Mouse (Mus musculus) liver, adult 2 months (tissue): ENCODE data around the gene Anapc13. TPM values are rescaled to one million over a fixed set of nuclear protein-coding genes. Genes with fewer than 3 reads are reported as not detected.
A peak's percentile ranks its signal among the peaks of the same experiment; 100 is the strongest.

Experiments
- DNase-seq: peaks from one replicate; pipeline ENCODE4 v3.0.0-alpha.2; 2011; ENCODE audit warnings: low read depth, low spot score; ENCODE audit errors: extremely low read depth
- H3K27ac ChIP-seq: fragments of 200-500 bp; replicated peaks from 2 replicates; pipeline ENCODE4 v1.5.1; 2012; ENCODE audit warnings: low read depth, mild to moderate bottlenecking, control low read depth, inconsistent platforms, low read length; ENCODE audit not compliant: insufficient read depth
- H3K27me3 ChIP-seq: fragments of 200-500 bp; 2 replicates; pipeline ENCODE4 v1.6.1; 2012; ENCODE audit warnings: mild to moderate bottlenecking, moderate library complexity, low read length, inconsistent platforms; ENCODE audit not compliant: control insufficient read depth, insufficient read depth
- H3K36me3 ChIP-seq: fragments of 200-500 bp; 2 replicates; pipeline ENCODE4 v1.6.1; 2012; ENCODE audit warnings: low read length, inconsistent platforms; ENCODE audit not compliant: control insufficient read depth, insufficient read depth
- H3K4me1 ChIP-seq: fragments of 200-500 bp; 2 replicates; pipeline ENCODE4 v1.6.1; 2011; ENCODE audit warnings: low read length; ENCODE audit not compliant: control insufficient read depth, insufficient read depth
- H3K4me3 ChIP-seq: fragments of 200-500 bp; 2 replicates; pipeline ENCODE4 v1.5.1; 2011; ENCODE audit warnings: low read depth, mild to moderate bottlenecking, control low read depth, low read length, moderate library complexity; ENCODE audit not compliant: insufficient read depth
- H3K79me2 ChIP-seq: fragments of 200-500 bp; 2 replicates; pipeline ENCODE4 v1.6.1; 2012; ENCODE audit warnings: inconsistent platforms, mild to moderate bottlenecking, low read length, moderate library complexity; ENCODE audit not compliant: control insufficient read depth, insufficient read depth
- H3K9ac ChIP-seq: fragments of 200-500 bp; 2 replicates; pipeline ENCODE4 v1.6.1; 2012; ENCODE audit warnings: low read depth, mild to moderate bottlenecking, control low read depth, inconsistent platforms, low read length
- CTCF ChIP-seq: fragments of 200-500 bp; IDR thresholded peaks from 2 replicates; pipeline ENCODE4 v1.5.1; 2011; ENCODE audit warnings: low read depth, low read length, control low read depth
- POLR2A ChIP-seq: fragments of 200-500 bp; IDR thresholded peaks from 2 replicates; pipeline ENCODE4 v1.6.1; 2011; ENCODE audit warnings: low read length, control low read depth; ENCODE audit not compliant: insufficient read depth; ENCODE audit errors: extremely low read depth
- WGBS: fragments of 180-500 bp; shearing (Covaris S2); methylation state at CpG from one replicate; pipeline ENCODE4 v1.1.7; 2018; 5-methylcytosine and 5-hydroxymethylcytosine counted together
- polyA plus RNA-seq: library from polyadenylated mRNA; depleted of rRNA; stranded (reverse); fragments of >200 nt; gene quantifications from 2 replicates; pipeline ENCODE4 v1.2.3, GENCODE M21; 2012; rRNA removed
- total RNA-seq: library from RNA; depleted of rRNA; stranded (reverse); fragments of >200 nt; gene quantifications from 2 replicates; pipeline ENCODE4 v1.2.3, GENCODE M21; 2014; rRNA removed

Gene Anapc13
- total RNA-seq (53.4 and 55.2 TPM in 2 replicates), polyA plus RNA-seq (65.8 and 102 TPM in 2 replicates)

GRCm38 (mm10) chr9:102625983-102626838, at the start of gene Anapc13, which contains the start of gene Cep63:
Gene Anapc13 (plus strand): TSS chr9:102626296.
Gene Cep63 (minus strand): TSS chr9:102626534.
- peak; percentile 90 for DNase-seq
- peaks cover 9% of the 10 kb centered on the region for H3K4me1 ChIP-seq

GRCm38 (mm10) chr9:102577480-102577879, 48.6 kb upstream of the Anapc13 start:
- H3K27me3 ChIP-seq = no peaks in the 10 kb centered on the region
- WGBS = 68% methylated on average over 5 of the region's 5 CpGs
- no peak for DNase-seq
- H3K4me3 ChIP-seq = no peak overlapping the region
- H3K4me1 ChIP-seq = no peaks in the 10 kb centered on the region
- no peak overlapping the region for H3K27ac ChIP-seq
- H3K36me3 ChIP-seq = no peaks in the 10 kb centered on the region
- H3K79me2 ChIP-seq = no peaks in the 10 kb centered on the region
- no peak for TF ChIP-seq CTCF
- TF ChIP-seq POLR2A = no peak
- no peak overlapping the region for H3K9ac ChIP-seq

More at GRCm38 (mm10) chr9:102625983-102626838, at the start of gene Anapc13, which contains the start of gene Cep63:
- H3K9ac ChIP-seq = peak within 1 kb of the TSS; percentile 95
- TF ChIP-seq POLR2A = peak; percentile 57; the same call in 1 of the 2 replicates
- TF ChIP-seq CTCF = no peak
- H3K27me3 ChIP-seq = no peaks in the 10 kb centered on the region
- no peaks in the 10 kb centered on the region; the same call in 1 of the 2 replicates for H3K79me2 ChIP-seq
- no peaks in the 10 kb centered on the region for H3K36me3 ChIP-seq
- WGBS = under 1% methylated on average over 84 of the region's 84 CpGs
- H3K4me3 ChIP-seq = peak within 1 kb of the TSS; percentile 86
- peak within 1 kb of the TSS; percentile 95 for H3K27ac ChIP-seq

GRCm38 (mm10) chr9:102581921-102582469, 44.1 kb upstream of the Anapc13 start:
- WGBS = 82% methylated on average over 12 of the region's 12 CpGs
- TF ChIP-seq CTCF = no peak
- no peak overlapping the region for H3K9ac ChIP-seq

GRCm38 (mm10) chr9:102587347-102587746, 38.7 kb upstream of the Anapc13 start:
- H3K27me3 ChIP-seq = no peaks in the 10 kb centered on the region
- DNase-seq = no peak
- H3K36me3 ChIP-seq = peaks cover 7% of the 10 kb centered on the region
- H3K9ac ChIP-seq = no peak overlapping the region
- no peak overlapping the region for H3K4me3 ChIP-seq
- no peak overlapping the region for H3K27ac ChIP-seq
- no peaks in the 10 kb centered on the region for H3K79me2 ChIP-seq
- no peaks in the 10 kb centered on the region for H3K4me1 ChIP-seq
- WGBS = 90% methylated on average over 5 of the region's 5 CpGs
- no peak for TF ChIP-seq POLR2A
- TF ChIP-seq CTCF = no peak

More at GRCm38 (mm10) chr9:102581921-102582469, 44.1 kb upstream of the Anapc13 start:
- Histone ChIP-seq H3K4me3 (no peak overlapping the region), H3K36me3 (peaks cover 2% of the 10 kb centered on the region; the same call in 1 of the 2 replicates), H3K79me2 (no peaks in the 10 kb centered on the region), H3K4me1 (no peaks in the 10 kb centered on the region), H3K27ac (no peak overlapping the region), H3K27me3 (no peaks in the 10 kb centered on the region)
- DNase-seq = no peak

GRCm38 (mm10) chr9:102594667-102595393, 31.3 kb upstream of the Anapc13 start:
- Histone ChIP-seq H3K27me3 (no peaks in the 10 kb centered on the region), H3K36me3 (peaks cover 38% of the 10 kb centered on the region), H3K4me1 (no peaks in the 10 kb centered on the region), H3K4me3 (no peak overlapping the region), H3K27ac (no peak overlapping the region), H3K9ac (no peak overlapping the region), H3K79me2 (no peaks in the 10 kb centered on the region)
- no peak for DNase-seq
- 91% methylated on average over 6 of the region's 6 CpGs for WGBS
- TF ChIP-seq CTCF (no peak), POLR2A (no peak)
